Mouse (Mus musculus): ENCODE results near the gene Dhdds. TPM values are rescaled to one million over a fixed set of nuclear protein-coding genes. Genes with fewer than 3 reads are reported as not detected.
A peak's percentile ranks its signal among the peaks of the same experiment; 100 is the strongest.

Dhdds gene
- total and polyA plus RNA-seq, 3 experiments = 21.6 to 28.8 (median 28.3) TPM

DNA sequence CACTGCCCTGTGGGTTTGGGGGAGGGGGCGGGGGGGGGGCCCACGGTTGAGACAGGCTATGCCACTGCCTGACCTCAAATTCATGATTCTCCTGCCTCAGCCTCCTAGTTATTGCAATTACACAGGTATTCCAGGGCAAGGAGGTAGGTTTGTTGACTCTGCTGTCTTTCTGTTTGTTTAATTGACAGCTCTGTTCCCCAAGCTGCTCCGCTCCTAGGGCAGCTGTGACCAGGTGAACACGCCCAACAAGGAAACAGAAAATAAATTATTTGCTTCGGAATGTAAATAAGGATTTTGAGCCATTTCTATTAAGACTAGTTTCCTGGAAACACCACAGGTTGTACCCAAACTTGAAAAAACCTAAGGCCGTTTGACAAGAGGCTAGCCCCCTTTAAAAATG lies 9.0 kb upstream of the Dhdds start:
- TF ChIP-seq POLR2A (IDR thresholded peaks at IDR 0.05; ENCODE audit: insufficient read depth, low read depth, low read length) = no peak
- TF ChIP-seq EP300 (IDR thresholded peaks at IDR 0.05; ENCODE audit: insufficient read depth, low read depth, low read length) = no peak
- no peak for TF ChIP-seq CTCF (IDR thresholded peaks at IDR 0.05)
- H3K36me3 ChIP-seq (ENCODE audit: control insufficient read depth, insufficient read depth, low read length) = no peaks in the 10 kb centered on the region
- H3K27ac ChIP-seq = no peak overlapping the region
- H3K27me3 ChIP-seq (ENCODE audit: control insufficient read depth, insufficient read depth, low read length) = no peaks in the 10 kb centered on the region
- H3K4me1 ChIP-seq (ENCODE audit: control insufficient read depth, insufficient read depth, low read length) = no peaks in the 10 kb centered on the region
- H3K9ac ChIP-seq (ENCODE audit: low read depth, low read length) = no peak overlapping the region
- H3K79me2 ChIP-seq (replicated peaks; ENCODE audit: control insufficient read depth, insufficient read depth, low read length) = no peaks in the 10 kb centered on the region
- no peak for DNase-seq
- intact Hi-C loops (cut with DNase I) = no loop called here
- 70% methylated on average over 6 of the region's 6 CpGs for WGBS
- H3K4me3 ChIP-seq = no peak overlapping the region

DNA sequence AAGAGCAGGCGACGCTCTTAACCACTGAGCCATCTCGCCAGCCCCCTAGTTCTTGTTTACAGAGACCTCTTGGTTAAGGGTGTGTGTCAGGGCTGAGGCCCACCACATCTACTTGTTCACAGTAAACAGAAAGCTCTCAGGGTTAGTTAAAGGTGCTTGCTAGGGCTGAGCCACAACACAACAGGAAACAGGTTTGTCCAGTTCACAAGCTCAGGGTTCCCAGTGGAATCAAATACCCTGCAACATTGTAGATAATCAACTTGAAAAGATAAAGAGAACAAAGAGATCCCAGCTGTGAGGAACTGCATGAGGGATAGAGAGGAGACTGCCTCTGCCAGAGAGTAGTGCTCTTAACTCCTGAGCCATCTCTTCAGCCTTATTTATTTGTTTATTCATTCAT lies 6.1 kb upstream of the Dhdds start:
- no peak for TF ChIP-seq EP300 (IDR thresholded peaks at IDR 0.05; ENCODE audit: insufficient read depth, low read depth, low read length)
- TF ChIP-seq CTCF (IDR thresholded peaks at IDR 0.05) = no peak
- no peak for TF ChIP-seq POLR2A (IDR thresholded peaks at IDR 0.05; ENCODE audit: insufficient read depth, low read depth, low read length)
- Histone ChIP-seq H3K4me3 (no peak overlapping the region), H3K79me2 (replicated peaks; ENCODE audit: control insufficient read depth, insufficient read depth, low read length) (no peaks in the 10 kb centered on the region)

DNA sequence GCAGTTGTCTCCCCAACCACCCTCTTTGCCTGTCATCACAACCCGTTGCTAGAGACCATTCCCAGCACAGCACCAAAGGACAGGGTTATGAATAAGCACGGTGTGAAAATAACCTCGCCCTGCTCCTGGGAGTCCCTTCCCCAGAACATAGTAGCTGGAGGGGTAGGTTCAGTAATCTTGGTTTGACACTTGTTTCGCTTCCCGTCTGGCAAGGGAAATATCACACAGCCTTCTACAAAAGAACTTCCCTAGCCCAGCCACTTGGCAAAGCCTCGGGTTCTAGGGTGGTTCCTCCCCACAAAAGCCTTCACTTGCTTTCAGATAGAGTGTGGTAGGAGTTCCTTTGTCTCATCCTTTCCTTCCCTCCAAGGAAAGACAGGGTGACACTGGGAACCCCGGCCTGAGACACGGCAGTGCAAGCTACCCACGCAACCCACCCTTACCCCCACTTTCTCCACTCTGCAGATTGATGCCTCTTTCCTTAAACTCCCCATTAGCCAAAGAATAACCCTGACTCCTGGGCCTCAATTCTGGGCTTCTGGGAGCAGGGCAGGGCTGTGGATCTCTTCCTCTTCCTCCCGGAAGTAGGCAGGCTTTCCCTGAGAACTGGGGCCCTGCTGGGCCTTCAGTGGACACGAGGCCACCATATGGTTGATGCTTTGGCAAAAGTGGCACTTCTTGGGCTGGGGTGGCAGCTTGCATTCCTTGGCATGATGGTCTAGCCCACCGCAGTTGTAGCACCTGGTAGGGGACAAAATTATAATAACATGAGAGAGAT lies 5.1 kb upstream of the Dhdds start:
- Histone ChIP-seq H3K79me2 (replicated peaks; ENCODE audit: control insufficient read depth, insufficient read depth, low read length) (no peaks in the 10 kb centered on the region), H3K9ac (ENCODE audit: low read depth, low read length) (no peak overlapping the region), H3K27me3 (ENCODE audit: control insufficient read depth, insufficient read depth, low read length) (no peaks in the 10 kb centered on the region), H3K36me3 (ENCODE audit: control insufficient read depth, insufficient read depth, low read length) (no peaks in the 10 kb centered on the region), H3K27ac (no peak overlapping the region), H3K4me1 (ENCODE audit: control insufficient read depth, insufficient read depth, low read length) (no peaks in the 10 kb centered on the region), H3K4me3 (no peak overlapping the region)
- TF ChIP-seq POLR2A (IDR thresholded peaks at IDR 0.05; ENCODE audit: insufficient read depth, low read depth, low read length) = no peak
- no peak for TF ChIP-seq EP300 (IDR thresholded peaks at IDR 0.05; ENCODE audit: insufficient read depth, low read depth, low read length)
- no peak for TF ChIP-seq CTCF (IDR thresholded peaks at IDR 0.05)
- intact Hi-C loops (cut with DNase I) = no loop called here
- peak in 1 of 2 experiments; percentile 24 for DNase-seq
- 44% methylated on average over 12 of the region's 12 CpGs for WGBS

More for the DNA sequence above, 6.1 kb upstream of the Dhdds start:
- intact Hi-C loops (cut with DNase I) = no loop called here
- no peak for DNase-seq
- no peaks in the 10 kb centered on the region for H3K4me1 ChIP-seq (ENCODE audit: control insufficient read depth, insufficient read depth, low read length)
- H3K36me3 ChIP-seq (ENCODE audit: control insufficient read depth, insufficient read depth, low read length) = no peaks in the 10 kb centered on the region
- 89% methylated on average over 3 of the region's 3 CpGs for WGBS
- no peaks in the 10 kb centered on the region for H3K27me3 ChIP-seq (ENCODE audit: control insufficient read depth, insufficient read depth, low read length)
- no peak overlapping the region for H3K9ac ChIP-seq (ENCODE audit: low read depth, low read length)
- H3K27ac ChIP-seq = no peak overlapping the region

DNA sequence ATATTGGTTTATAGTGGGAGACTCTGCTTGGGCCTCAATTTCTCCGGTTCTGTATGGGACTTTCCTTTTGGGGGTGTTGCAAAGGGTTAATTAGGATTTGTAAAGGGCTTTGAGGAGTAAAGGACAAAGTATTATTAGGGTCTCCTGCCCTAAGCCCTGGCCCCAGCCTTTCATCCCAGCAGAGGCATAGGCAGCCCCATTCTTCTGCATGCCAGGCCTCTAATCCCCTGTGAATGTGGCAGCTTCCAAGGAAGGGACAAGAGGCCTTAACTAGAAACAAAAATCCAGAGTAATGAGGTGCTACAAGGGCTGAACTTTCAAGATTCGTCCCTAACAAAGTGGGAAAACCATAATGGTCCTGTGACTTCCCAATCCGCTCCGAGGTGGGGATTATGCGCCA lies 2.2 kb upstream of the Dhdds start:
- no peak for DNase-seq
- Histone ChIP-seq H3K27me3 (ENCODE audit: control insufficient read depth, insufficient read depth, low read length) (no peaks in the 10 kb centered on the region), H3K79me2 (replicated peaks; ENCODE audit: control insufficient read depth, insufficient read depth, low read length) (no peaks in the 10 kb centered on the region), H3K4me3 (no peak overlapping the region), H3K4me1 (ENCODE audit: control insufficient read depth, insufficient read depth, low read length) (no peaks in the 10 kb centered on the region), H3K27ac (no peak overlapping the region), H3K9ac (ENCODE audit: low read depth, low read length) (no peak overlapping the region), H3K36me3 (ENCODE audit: control insufficient read depth, insufficient read depth, low read length) (no peaks in the 10 kb centered on the region)
- intact Hi-C loops (cut with DNase I) = no loop called here
- WGBS = 63% methylated on average over 5 of the region's 5 CpGs
- TF ChIP-seq EP300 (IDR thresholded peaks at IDR 0.05; ENCODE audit: insufficient read depth, low read depth, low read length) (no peak), POLR2A (IDR thresholded peaks at IDR 0.05; ENCODE audit: insufficient read depth, low read depth, low read length) (no peak), CTCF (IDR thresholded peaks at IDR 0.05) (no peak)

DNA sequence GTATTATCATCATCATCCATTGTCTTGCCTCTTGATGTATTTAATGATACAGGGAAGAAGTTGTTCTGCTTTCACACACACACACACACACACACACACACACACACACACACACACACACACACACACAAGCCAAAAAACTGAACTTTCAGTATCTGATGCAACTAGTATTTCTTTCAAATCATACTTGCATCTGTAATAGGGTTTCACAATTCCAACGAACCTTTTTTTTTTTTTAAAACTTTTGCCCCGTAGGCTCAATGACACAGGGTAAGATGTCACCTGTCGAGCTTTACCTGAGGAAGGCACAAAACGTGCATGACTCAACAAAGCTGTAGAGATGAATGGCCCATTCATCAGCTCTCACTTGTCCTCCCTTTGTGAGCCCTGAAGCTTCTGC lies 1.5 kb upstream of the Dhdds start:
- Histone ChIP-seq H3K4me1 (ENCODE audit: control insufficient read depth, insufficient read depth, low read length) (no peaks in the 10 kb centered on the region), H3K27ac (no peak overlapping the region), H3K36me3 (ENCODE audit: control insufficient read depth, insufficient read depth, low read length) (no peaks in the 10 kb centered on the region), H3K27me3 (ENCODE audit: control insufficient read depth, insufficient read depth, low read length) (no peaks in the 10 kb centered on the region), H3K79me2 (replicated peaks; ENCODE audit: control insufficient read depth, insufficient read depth, low read length) (no peaks in the 10 kb centered on the region), H3K4me3 (no peak overlapping the region), H3K9ac (ENCODE audit: low read depth, low read length) (no peak overlapping the region)
- TF ChIP-seq POLR2A (IDR thresholded peaks at IDR 0.05; ENCODE audit: insufficient read depth, low read depth, low read length) (no peak), EP300 (IDR thresholded peaks at IDR 0.05; ENCODE audit: insufficient read depth, low read depth, low read length) (no peak), CTCF (IDR thresholded peaks at IDR 0.05) (no peak)
- DNase-seq = no peak
- WGBS = 69% methylated on average over 4 of the region's 4 CpGs
- intact Hi-C loops (cut with DNase I) = no loop called here

DNA sequence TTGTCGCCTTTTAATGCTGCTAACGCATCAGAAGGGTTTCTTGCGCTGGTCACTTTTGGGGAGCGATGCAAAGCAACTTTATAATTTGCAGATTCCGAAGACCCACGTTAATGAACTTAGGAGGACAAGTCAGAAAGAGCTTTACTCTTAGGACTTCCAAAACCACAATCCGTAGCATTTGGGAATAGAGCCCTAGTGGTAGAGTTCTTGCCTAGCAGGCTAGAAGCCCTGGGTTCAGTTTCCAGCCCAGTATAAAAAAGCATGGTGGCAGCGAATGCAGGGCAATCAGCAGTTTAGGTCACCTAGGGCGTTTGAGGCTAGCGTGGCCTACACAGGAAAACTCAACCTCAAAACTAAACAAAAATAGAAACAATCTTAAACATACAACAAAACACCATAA lies 992 bp upstream of the Dhdds start:
- 72% methylated on average over 10 of the region's 10 CpGs for WGBS
- Histone ChIP-seq H3K9ac (ENCODE audit: low read depth, low read length) (no peak overlapping the region), H3K27ac (no peak overlapping the region), H3K27me3 (ENCODE audit: control insufficient read depth, insufficient read depth, low read length) (no peaks in the 10 kb centered on the region), H3K36me3 (ENCODE audit: control insufficient read depth, insufficient read depth, low read length) (no peaks in the 10 kb centered on the region), H3K79me2 (replicated peaks; ENCODE audit: control insufficient read depth, insufficient read depth, low read length) (no peaks in the 10 kb centered on the region), H3K4me1 (ENCODE audit: control insufficient read depth, insufficient read depth, low read length) (no peaks in the 10 kb centered on the region), H3K4me3 (no peak overlapping the region)
- TF ChIP-seq POLR2A (IDR thresholded peaks at IDR 0.05; ENCODE audit: insufficient read depth, low read depth, low read length) (no peak), EP300 (IDR thresholded peaks at IDR 0.05; ENCODE audit: insufficient read depth, low read depth, low read length) (no peak), CTCF (IDR thresholded peaks at IDR 0.05) (peak; percentile 8; the same call in 1 of the 2 replicates)
- DNase-seq = no peak
- intact Hi-C loops (cut with DNase I) = loop anchor here (2.0 kb wide), 1 partner anchor 33 kb away; the partner anchor contains the start of gene Hmgn2
